Mouse (Mus musculus) CD8-positive naive resting alpha-beta T cell, adult 2 months (primary cell): ENCODE data around the gene Fads1.

Experiments used
- DNase-seq, 2 experiments: peaks; one replicate each; pipeline ENCODE4 v3.0.0; 2022; ENCODE audit warnings: low read depth in 2 of 2, low spot score in 2 of 2

Gene Fads1

DNA sequence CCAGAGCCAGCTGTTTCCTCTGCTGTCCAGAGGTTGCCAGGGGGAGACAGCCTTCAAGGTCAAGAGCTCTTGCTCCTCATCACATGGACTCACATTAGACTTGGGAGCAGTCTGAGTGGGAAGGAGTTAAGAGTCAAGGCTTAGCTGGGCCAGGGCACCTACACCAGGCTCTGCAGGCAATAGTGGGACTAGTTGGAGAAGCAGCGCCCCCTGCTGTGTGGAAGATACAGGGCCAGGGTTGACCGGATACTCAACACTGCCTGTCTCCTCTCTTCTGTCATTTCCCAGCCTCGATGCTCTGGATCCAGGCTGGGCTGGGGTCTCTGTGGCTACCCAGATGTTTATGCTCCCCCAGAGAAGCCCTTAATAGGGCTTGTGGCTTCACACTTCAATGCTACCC is 61.5 kb downstream of the Fads1 start:
- no peak for DNase-seq
